Mouse (Mus musculus) thymus, postnatal 0 days (tissue): ENCODE measurements around the gene Cftr. TPM values are rescaled to one million over a fixed set of nuclear protein-coding genes. Genes with fewer than 3 reads are reported as not detected.

Experiments used
- DNase-seq: peaks from one replicate; pipeline ENCODE4 v3.0.0-alpha.2; 2015; ENCODE audit warnings: low spot score
- polyA plus RNA-seq: library from polyadenylated mRNA; unstranded; fragments of >200 nt; fragmentation: Nextera tagmentation; extraction: Ambion mirVana; gene quantifications from 2 replicates; pipeline ENCODE4 v1.2.1, GENCODE M21; 2015

Cftr gene
- polyA plus RNA-seq, 1 experiment from 2014 or later, result 0.17 TPM

GRCm38 (mm10) chr6:18314365-18314943 is 144.0 kb downstream of the Cftr start:
- DNase-seq, result no peak

GRCm38 (mm10) chr6:18322950-18323349 is 152.5 kb downstream of the Cftr start:
- no peak for DNase-seq

- no peak for DNase-seq
These were observed 164.9 kb downstream of the Cftr start for GRCm38 (mm10) chr6:18335393-18335792.

DNA sequence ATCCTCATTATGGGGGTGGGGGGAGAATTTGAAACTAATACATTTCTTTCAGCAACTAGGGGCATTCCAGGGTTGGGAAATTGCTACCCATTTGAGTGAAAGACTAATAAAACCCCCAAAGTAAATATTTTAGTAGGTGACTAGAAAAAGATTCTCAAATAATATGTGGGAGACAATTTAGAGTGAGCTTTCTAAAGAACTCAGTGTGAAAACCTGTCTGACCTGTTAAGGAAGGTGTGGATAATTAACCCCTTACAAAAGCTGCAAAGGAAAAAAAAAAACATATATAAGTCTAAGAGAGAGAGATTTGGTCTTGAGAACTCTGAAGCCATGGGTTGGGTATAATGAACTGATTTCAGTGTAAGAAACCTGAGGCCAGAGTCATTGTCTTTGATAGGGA is 167.8 kb downstream of the Cftr start:
- no peak for DNase-seq

DNA sequence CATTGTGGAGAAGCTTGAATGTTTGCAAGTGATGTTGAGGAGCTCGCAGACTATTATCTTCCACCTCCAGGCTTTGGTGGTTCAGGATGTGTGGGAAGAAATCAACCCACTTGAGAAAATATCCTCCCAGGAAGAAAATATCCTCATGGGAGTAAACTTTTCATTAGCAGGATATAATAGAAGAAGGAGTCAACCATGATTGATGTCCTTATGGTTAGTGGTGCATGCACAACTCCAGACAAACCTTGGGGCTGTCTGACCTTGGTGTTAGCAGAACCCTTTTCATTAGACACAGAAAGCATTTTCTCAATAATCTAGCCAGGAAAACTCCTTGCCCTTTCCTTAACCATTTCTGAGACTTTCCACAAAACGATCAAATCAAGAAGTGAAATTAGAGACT is 173.8 kb downstream of the Cftr start:
- no peak for DNase-seq

- DNase-seq, result no peak
These were observed 178.8 kb downstream of the Cftr start for GRCm38 (mm10) chr6:18349153-18349858.

- no peak for DNase-seq
These were observed 189.7 kb downstream of the Cftr start for GRCm38 (mm10) chr6:18360154-18360553.

- DNase-seq, result no peak
These were observed 190.5 kb downstream of the Cftr start for GRCm38 (mm10) chr6:18360955-18361354.

DNA sequence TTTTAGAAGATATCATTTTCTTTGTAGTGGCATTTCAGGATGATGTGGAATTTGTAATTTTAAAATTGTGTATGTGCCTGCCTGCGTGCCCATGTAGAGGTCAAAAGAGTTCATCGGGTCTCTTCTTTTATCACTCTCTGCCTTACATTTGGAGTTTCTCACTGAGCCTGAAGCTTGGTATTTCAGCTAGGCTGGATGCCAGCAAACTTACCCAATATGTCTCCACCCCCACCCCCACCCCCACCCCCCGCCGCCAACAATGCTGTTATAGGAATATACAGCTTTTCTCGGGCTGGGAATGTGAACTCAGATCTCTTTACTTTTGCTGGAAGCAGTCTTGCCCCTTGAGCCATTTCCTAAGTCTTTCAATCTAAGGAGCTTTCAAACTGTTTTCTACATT is 191.7 kb downstream of the Cftr start:
- DNase-seq, result no peak

DNA sequence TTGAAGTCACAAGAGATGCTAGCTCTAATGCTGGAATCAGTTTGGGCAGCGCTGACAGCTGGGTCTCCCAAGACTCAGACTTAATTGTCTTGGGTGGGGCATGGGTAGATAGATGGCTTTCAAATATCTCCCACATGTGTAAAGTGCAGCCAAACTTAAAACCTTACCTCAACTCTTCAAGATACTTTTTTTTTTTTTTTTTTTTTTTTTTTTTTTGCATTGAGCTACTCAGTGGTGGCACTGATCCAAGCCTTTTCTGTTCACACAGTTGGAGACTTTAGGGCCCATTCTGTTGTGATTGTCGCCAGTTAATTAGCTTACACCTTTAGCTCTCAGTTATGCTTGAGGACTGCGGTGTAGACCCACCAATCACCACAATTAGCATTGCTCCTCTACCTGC is 198.6 kb downstream of the Cftr start:
- DNase-seq, result no peak

- DNase-seq, result no peak
These were observed 199.2 kb downstream of the Cftr start for GRCm38 (mm10) chr6:18369723-18370122.

Other genes starting within 250 kb of the Cftr start
- gene Wnt2, start 140.1 kb upstream of the Cftr start, polyA plus RNA-seq, result 0.39 and 0.77 TPM in 2 replicates
- 0.12 and 0.34 TPM in 2 replicates for gene Asz1, start 61.6 kb upstream of the Cftr start, polyA plus RNA-seq